Mouse (Mus musculus) liver, embryonic 16.5 days (tissue): ENCODE results near the gene Cntnap2. TPM values are rescaled to one million over a fixed set of nuclear protein-coding genes. Genes with fewer than 3 reads are reported as not detected.

Experiments
- ATAC-seq: fragments of 200-750 bp; cut with Nextera tagmentation; 2 replicates; pipeline ENCODE4 v1.8.0; 2017; ENCODE audit warnings: low read depth, mild to moderate bottlenecking, moderate number of reproducible peaks, moderate library complexity
- H3K27ac ChIP-seq: fragments of 300-500 bp; sonication (generic); 2 replicates; pipeline ENCODE4 v1.5.1; 2014; ENCODE audit warnings: mild to moderate bottlenecking, low read length
- H3K27me3 ChIP-seq: fragments of 300-500 bp; sonication (generic); 2 replicates; pipeline ENCODE4 v1.6.1; 2014; ENCODE audit warnings: low read depth, low read length, mixed read lengths; ENCODE audit not compliant: control insufficient read depth, insufficient read depth
- H3K36me3 ChIP-seq: fragments of 300-500 bp; sonication (generic); 2 replicates; pipeline ENCODE4 v1.6.1; 2014; ENCODE audit warnings: mild to moderate bottlenecking; ENCODE audit not compliant: control insufficient read depth, insufficient read depth
- H3K4me1 ChIP-seq: fragments of 300-500 bp; sonication (generic); 2 replicates; pipeline ENCODE4 v1.6.1; 2014; ENCODE audit warnings: low read depth, low read length, mixed read lengths; ENCODE audit not compliant: control insufficient read depth
- H3K4me2 ChIP-seq: fragments of 300-500 bp; sonication (generic); 2 replicates; pipeline ENCODE4 v1.6.1; 2014; ENCODE audit warnings: low read depth, low read length, mixed read lengths
- H3K4me3 ChIP-seq: fragments of 300-500 bp; sonication (generic); 2 replicates; pipeline ENCODE4 v1.5.1; 2014; ENCODE audit warnings: low read depth, mild to moderate bottlenecking, low read length
- H3K9ac ChIP-seq: fragments of 300-500 bp; sonication (generic); 2 replicates; pipeline ENCODE4 v1.6.1; 2014; ENCODE audit warnings: low read depth, low read length
- H3K9me3 ChIP-seq: fragments of 300-500 bp; sonication (generic); replicated peaks from 2 replicates; pipeline ENCODE4 v1.6.1; 2016; ENCODE audit warnings: low read length; ENCODE audit not compliant: control insufficient read depth
- WGBS: fragments of 180-500 bp; shearing (Covaris S2); extraction: QIAGEN DNeasy Blood & Tissue Kit; methylation state at CpG from one replicate; pipeline ENCODE4 v1.1.7; 2014; ENCODE audit not compliant: insufficient replicate concordance; 5-methylcytosine and 5-hydroxymethylcytosine counted together
- polyA plus RNA-seq: library from polyadenylated mRNA; unstranded; fragments of >200 nt; fragmentation: Nextera tagmentation; extraction: Ambion mirVana; gene quantifications from 2 replicates; pipeline ENCODE4 v1.2.1, GENCODE M21; 2015

The Cntnap2 gene
- polyA plus RNA-seq, 1 experiment from 2014 or later = 0.19 TPM

- Histone ChIP-seq H3K4me2 (no peak overlapping the region), H3K36me3 (no peaks in the 10 kb centered on the region), H3K9ac (no peak overlapping the region), H3K9me3 (no peaks in the 10 kb centered on the region), H3K27ac (no peak overlapping the region), H3K27me3 (no peaks in the 10 kb centered on the region), H3K4me1 (no peaks in the 10 kb centered on the region), H3K4me3 (no peak overlapping the region)
- ATAC-seq = no peak
These were observed 529.9 kb downstream of the Cntnap2 start for GRCm38 (mm10) chr6:45589084-45589483.

- ATAC-seq = no peak
- Histone ChIP-seq H3K27me3 (no peaks in the 10 kb centered on the region), H3K4me3 (no peak overlapping the region), H3K4me1 (no peaks in the 10 kb centered on the region), H3K9ac (no peak overlapping the region), H3K9me3 (no peaks in the 10 kb centered on the region), H3K27ac (no peak overlapping the region), H3K4me2 (no peak overlapping the region), H3K36me3 (no peaks in the 10 kb centered on the region)
These were observed 587.9 kb downstream of the Cntnap2 start for GRCm38 (mm10) chr6:45647017-45647416.

GRCm38 (mm10) chr6:45648419-45648818 is 589.3 kb downstream of the Cntnap2 start:
- Histone ChIP-seq H3K4me1 (no peaks in the 10 kb centered on the region), H3K9ac (no peak overlapping the region), H3K4me3 (no peak overlapping the region), H3K27me3 (no peaks in the 10 kb centered on the region), H3K9me3 (no peaks in the 10 kb centered on the region), H3K27ac (no peak overlapping the region), H3K4me2 (no peak overlapping the region), H3K36me3 (no peaks in the 10 kb centered on the region)
- no peak for ATAC-seq
- 58% methylated on average over 2 of the region's 2 CpGs for WGBS

- Histone ChIP-seq H3K9ac (no peak overlapping the region), H3K4me2 (no peak overlapping the region), H3K4me3 (no peak overlapping the region), H3K4me1 (no peaks in the 10 kb centered on the region), H3K9me3 (no peaks in the 10 kb centered on the region), H3K27ac (no peak overlapping the region), H3K27me3 (no peaks in the 10 kb centered on the region), H3K36me3 (no peaks in the 10 kb centered on the region)
- ATAC-seq = no peak
These were observed 641.1 kb downstream of the Cntnap2 start for GRCm38 (mm10) chr6:45700287-45700686.

GRCm38 (mm10) chr6:45791612-45792011 is 732.5 kb downstream of the Cntnap2 start:
- H3K4me3 ChIP-seq = no peak overlapping the region
- H3K4me2 ChIP-seq = no peak overlapping the region
- H3K4me1 ChIP-seq = no peaks in the 10 kb centered on the region
- no peaks in the 10 kb centered on the region for H3K9me3 ChIP-seq
- no peak overlapping the region for H3K27ac ChIP-seq
- H3K36me3 ChIP-seq = no peaks in the 10 kb centered on the region
- no peak for ATAC-seq
- no peak overlapping the region for H3K9ac ChIP-seq
- H3K27me3 ChIP-seq = no peaks in the 10 kb centered on the region

- 54% methylated on average over 4 of the region's 4 CpGs for WGBS
- H3K36me3 ChIP-seq = no peaks in the 10 kb centered on the region
- ATAC-seq = no peak
- no peaks in the 10 kb centered on the region for H3K9me3 ChIP-seq
- H3K27me3 ChIP-seq = no peaks in the 10 kb centered on the region
- H3K9ac ChIP-seq = no peak overlapping the region
- H3K4me1 ChIP-seq = no peaks in the 10 kb centered on the region
- H3K4me3 ChIP-seq = no peak overlapping the region
- H3K4me2 ChIP-seq = no peak overlapping the region
- no peak overlapping the region for H3K27ac ChIP-seq
These were observed 782.6 kb downstream of the Cntnap2 start for GRCm38 (mm10) chr6:45841626-45842341.

GRCm38 (mm10) chr6:45843736-45844135 is 784.6 kb downstream of the Cntnap2 start:
- ATAC-seq = no peak
- Histone ChIP-seq H3K36me3 (no peaks in the 10 kb centered on the region), H3K27me3 (no peaks in the 10 kb centered on the region), H3K4me2 (no peak overlapping the region), H3K4me1 (no peaks in the 10 kb centered on the region), H3K9ac (no peak overlapping the region), H3K27ac (no peak overlapping the region), H3K9me3 (no peaks in the 10 kb centered on the region), H3K4me3 (no peak overlapping the region)
- 39% methylated on average over 1 of the region's 1 CpGs for WGBS

GRCm38 (mm10) chr6:45871409-45871992 is 812.3 kb downstream of the Cntnap2 start:
- no peak for ATAC-seq
- H3K4me1 ChIP-seq = no peaks in the 10 kb centered on the region
- H3K27me3 ChIP-seq = no peaks in the 10 kb centered on the region
- no peak overlapping the region for H3K27ac ChIP-seq
- H3K9ac ChIP-seq = no peak overlapping the region
- no peak overlapping the region for H3K4me2 ChIP-seq
- no peaks in the 10 kb centered on the region for H3K9me3 ChIP-seq
- 52% methylated on average over 3 of the region's 3 CpGs for whole genome bisulfite sequencing
- no peak overlapping the region for H3K4me3 ChIP-seq
- H3K36me3 ChIP-seq = no peaks in the 10 kb centered on the region

- Histone ChIP-seq H3K4me2 (no peak overlapping the region), H3K27me3 (no peaks in the 10 kb centered on the region), H3K4me3 (no peak overlapping the region), H3K36me3 (no peaks in the 10 kb centered on the region), H3K4me1 (no peaks in the 10 kb centered on the region), H3K27ac (no peak overlapping the region), H3K9ac (no peak overlapping the region), H3K9me3 (no peaks in the 10 kb centered on the region)
- 62% methylated on average over 1 of the region's 1 CpGs for WGBS
- ATAC-seq = no peak
These were observed 826.3 kb downstream of the Cntnap2 start for GRCm38 (mm10) chr6:45885486-45885885.
